Mouse (Mus musculus): ENCODE results near the gene Fyb. TPM values are rescaled to one million over a fixed set of nuclear protein-coding genes. Genes with fewer than 3 reads are reported as not detected.
"Not testable (repeated sequence)": the region's sequence is repeated elsewhere in the genome, so short reads cannot be mapped to it uniquely, and the experiment has no call there.

Gene Fyb
- total RNA-seq, 2 experiments from 2014 or later: 4.9 to 5.3 TPM

- intact Hi-C loops (cut with DNase I): no loop called here
- no peak for DNase-seq
Measured at GRCm38 (mm10) chr15:6560696-6561095, 38.0 kb downstream of the Fyb start.

GRCm38 (mm10) chr15:6562161-6562560, 39.5 kb downstream of the Fyb start:
- intact Hi-C loops (cut with DNase I): no loop called here
- DNase-seq: no peak

GRCm38 (mm10) chr15:6562629-6563028, 40.0 kb downstream of the Fyb start:
- DNase-seq: no peak
- intact Hi-C loops (cut with DNase I): no loop called here

- DNase-seq: peak; percentile 43
- intact Hi-C loops (cut with DNase I): no loop called here
Measured at GRCm38 (mm10) chr15:6564977-6565421, 42.3 kb downstream of the Fyb start.

- no peak for DNase-seq
- intact Hi-C loops (cut with DNase I): no loop called here
Measured at GRCm38 (mm10) chr15:6565873-6566272, 43.2 kb downstream of the Fyb start.

- DNase-seq: no peak
- intact Hi-C loops (cut with DNase I): no loop called here
Measured at GRCm38 (mm10) chr15:6567993-6568392, 45.3 kb downstream of the Fyb start.

GRCm38 (mm10) chr15:6568605-6569004, 46.0 kb downstream of the Fyb start:
- no peak for DNase-seq
- intact Hi-C loops (cut with DNase I): no loop called here

- no peak for DNase-seq
- intact Hi-C loops (cut with DNase I): no loop called here
Measured at GRCm38 (mm10) chr15:6569074-6569473, 46.4 kb downstream of the Fyb start.

GRCm38 (mm10) chr15:6570164-6570861, 47.7 kb downstream of the Fyb start:
- no peak for DNase-seq
- intact Hi-C loops (cut with DNase I): loop anchor here (10.0 kb wide), 2 partner anchors 186 to 336 kb away; no protein-coding TSS in a partner anchor

GRCm38 (mm10) chr15:6570876-6571275, 48.2 kb downstream of the Fyb start:
- intact Hi-C loops (cut with DNase I): loop anchor here (10.0 kb wide), 2 partner anchors 186 to 336 kb away; no protein-coding TSS in a partner anchor
- DNase-seq: peak; percentile 43

- intact Hi-C loops (cut with DNase I): loop anchor here (10.0 kb wide), 2 partner anchors 190 to 340 kb away; no protein-coding TSS in a partner anchor
- DNase-seq: no peak
Measured at GRCm38 (mm10) chr15:6574283-6574960, 51.8 kb downstream of the Fyb start.

GRCm38 (mm10) chr15:6577971-6578370, 55.3 kb downstream of the Fyb start:
- no peak for DNase-seq
- intact Hi-C loops (cut with DNase I): loop anchor here (10.0 kb wide), 2 partner anchors 193 to 343 kb away; no protein-coding TSS in a partner anchor

- intact Hi-C loops (cut with DNase I): loop anchor here (10.0 kb wide), 2 partner anchors 194 to 344 kb away; no protein-coding TSS in a partner anchor
- no peak for DNase-seq
Measured at GRCm38 (mm10) chr15:6578654-6579053, 56.0 kb downstream of the Fyb start.

GRCm38 (mm10) chr15:6579194-6579768, 56.6 kb downstream of the Fyb start:
- no peak for DNase-seq
- intact Hi-C loops (cut with DNase I): loop anchor here (10.0 kb wide), 2 partner anchors 194 to 344 kb away; no protein-coding TSS in a partner anchor

- intact Hi-C loops (cut with DNase I): loop anchor here (10.0 kb wide), 2 partner anchors 195 to 345 kb away; no protein-coding TSS in a partner anchor
- no peak for DNase-seq
Measured at GRCm38 (mm10) chr15:6579769-6580261, 57.2 kb downstream of the Fyb start.

GRCm38 (mm10) chr15:6584645-6585044, 62.0 kb downstream of the Fyb start:
- no peak for DNase-seq
- intact Hi-C loops (cut with DNase I): no loop called here

- intact Hi-C loops (cut with DNase I): not testable (repeated sequence)
Measured at GRCm38 (mm10) chr15:6586351-6586750, 63.7 kb downstream of the Fyb start.

GRCm38 (mm10) chr15:6587526-6587925, 64.9 kb downstream of the Fyb start:
- no peak for DNase-seq
- intact Hi-C loops (cut with DNase I): no loop called here

More at GRCm38 (mm10) chr15:6586351-6586750, 63.7 kb downstream of the Fyb start:
- not testable (repeated sequence) for DNase-seq

- intact Hi-C loops (cut with DNase I): no loop called here
Measured at GRCm38 (mm10) chr15:6588192-6588591, 65.5 kb downstream of the Fyb start.

GRCm38 (mm10) chr15:6590846-6591451, 68.3 kb downstream of the Fyb start:
- no peak for DNase-seq
- intact Hi-C loops (cut with DNase I): no loop called here

More at GRCm38 (mm10) chr15:6588192-6588591, 65.5 kb downstream of the Fyb start:
- DNase-seq: no peak

- intact Hi-C loops (cut with DNase I): no loop called here
- no peak for DNase-seq
Measured at GRCm38 (mm10) chr15:6591527-6591926, 68.9 kb downstream of the Fyb start.

All from left cerebral cortex, postnatal 4 days (tissue).